Mouse (Mus musculus): Measurements from ENCODE around the gene 1600002K03Rik. TPM values are rescaled to one million over a fixed set of nuclear protein-coding genes. Genes with fewer than 3 reads are reported as not detected.

Gene 1600002K03Rik
- total and polyA plus RNA-seq, 2 experiments from 2014 or later = 2.6 to 4.4 TPM

DNA sequence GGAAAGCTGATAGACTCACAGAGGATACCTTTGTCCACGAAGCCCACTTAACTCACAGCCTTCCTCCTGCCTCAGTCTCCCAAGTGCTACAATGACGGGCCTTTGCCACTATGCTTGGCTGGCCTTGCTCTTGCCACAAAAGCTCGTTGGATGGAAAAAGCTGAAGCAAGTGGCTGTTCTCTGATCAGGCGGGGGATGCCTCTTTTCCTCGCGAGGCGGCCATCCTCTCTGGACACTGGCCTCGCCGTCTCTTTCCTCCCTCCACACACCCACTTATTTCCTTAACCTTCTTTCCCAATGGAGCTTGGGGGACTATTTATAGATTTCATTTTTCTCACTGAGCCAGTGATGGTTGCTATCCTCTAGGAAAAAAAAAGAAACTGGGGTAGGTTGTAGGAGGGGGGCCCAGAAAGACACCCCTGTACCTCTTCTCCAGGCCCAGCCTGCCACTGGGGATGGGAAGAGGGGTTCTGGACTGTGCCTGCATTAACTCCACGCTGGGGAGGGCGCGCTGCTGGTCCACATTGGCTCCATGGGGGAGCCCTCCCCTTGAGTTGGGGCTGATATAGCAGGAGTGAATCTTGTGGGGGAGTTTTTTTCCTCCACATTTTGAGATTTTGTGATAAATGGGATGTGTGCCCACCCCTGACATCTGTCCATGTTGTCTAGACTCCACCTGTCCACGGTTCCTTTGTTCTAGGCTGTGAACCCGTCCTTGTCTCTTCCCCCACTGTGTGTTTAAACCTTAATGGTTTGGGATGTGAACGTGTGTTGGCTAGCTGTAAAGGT is 15.4 kb upstream of the 1600002K03Rik start:
- peaks cover 24% of the 10 kb centered on the region for H3K4me1 ChIP-seq (ENCODE audit: insufficient read depth, low read length)
- H3K9me3 ChIP-seq (ENCODE audit: low read length) = no peaks in the 10 kb centered on the region
- DNase-seq (ENCODE audit: low spot score) (peak; percentile 46), ATAC-seq (no peak)
- no peaks in the 10 kb centered on the region for H3K27me3 ChIP-seq (ENCODE audit: insufficient read depth, low read length)
- H3K4me3 ChIP-seq (ENCODE audit: low read length) = no peak overlapping the region
- WGBS = 36% methylated on average over 15 of the region's 15 CpGs
- H3K4me2 ChIP-seq (ENCODE audit: low read depth, low read length) = no peak overlapping the region
- no peak for TF ChIP-seq CTCF (IDR thresholded peaks at IDR 0.05; ENCODE audit: low read depth)
- H3K27ac ChIP-seq = peak overlapping the region; percentile 96
- 0 out of 2 replicates have a peak overlapping the region, but pooled peaks have one; percentile 9 for H3K9ac ChIP-seq (replicated peaks; ENCODE audit: low read length)
- H3K36me3 ChIP-seq (ENCODE audit: insufficient read depth, low read length) = peaks cover 40% of the 10 kb centered on the region

DNA sequence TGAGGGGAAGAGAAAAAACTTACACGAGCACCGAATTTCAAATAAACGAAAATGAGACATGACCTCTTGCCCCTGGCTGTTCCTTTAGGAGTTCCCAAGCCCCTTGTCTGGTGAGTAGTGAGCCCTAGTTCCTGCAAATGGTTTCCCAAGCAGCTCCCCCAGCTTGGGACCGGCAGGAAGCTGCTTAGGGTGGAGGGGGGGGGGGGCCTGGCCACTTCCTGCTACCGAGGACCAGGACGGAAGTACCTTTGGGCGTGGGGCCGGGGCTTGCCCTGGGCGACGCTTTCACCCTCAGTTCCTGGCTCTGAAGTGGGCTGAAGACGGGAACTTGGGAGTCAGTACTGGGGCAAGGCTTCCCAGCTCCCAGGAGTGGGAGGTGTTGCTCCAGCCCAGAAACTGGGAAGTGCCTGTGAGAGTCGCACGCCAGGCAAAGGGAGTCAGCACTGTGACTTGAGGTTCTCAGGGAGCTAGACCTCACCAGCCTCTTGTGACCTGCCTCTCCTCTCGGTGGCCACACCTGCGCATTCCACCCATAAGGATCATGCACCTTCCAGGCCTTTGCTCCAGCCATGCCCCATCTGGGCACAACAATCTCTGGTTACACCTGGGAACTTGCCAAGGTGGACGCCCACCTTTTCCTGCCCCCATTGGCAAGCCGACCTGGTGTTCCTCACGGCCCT is 14.3 kb upstream of the 1600002K03Rik start:
- Histone ChIP-seq H3K4me3 (ENCODE audit: low read length) (no peak overlapping the region), H3K9me3 (ENCODE audit: low read length) (no peaks in the 10 kb centered on the region), H3K4me2 (ENCODE audit: low read depth, low read length) (no peak overlapping the region), H3K36me3 (ENCODE audit: insufficient read depth, low read length) (peaks cover 35% of the 10 kb centered on the region), H3K27ac (peak overlapping the region; percentile 96), H3K27me3 (ENCODE audit: insufficient read depth, low read length) (no peaks in the 10 kb centered on the region), H3K4me1 (ENCODE audit: insufficient read depth, low read length) (peaks cover 13% of the 10 kb centered on the region), H3K9ac (replicated peaks; ENCODE audit: low read length) (no peak overlapping the region)
- no peak for ATAC-seq
- 19% methylated on average over 18 of the region's 18 CpGs for WGBS
- peak; percentile 43 for DNase-seq (ENCODE audit: low spot score)
- TF ChIP-seq CTCF (IDR thresholded peaks at IDR 0.05; ENCODE audit: low read depth) = no peak

DNA sequence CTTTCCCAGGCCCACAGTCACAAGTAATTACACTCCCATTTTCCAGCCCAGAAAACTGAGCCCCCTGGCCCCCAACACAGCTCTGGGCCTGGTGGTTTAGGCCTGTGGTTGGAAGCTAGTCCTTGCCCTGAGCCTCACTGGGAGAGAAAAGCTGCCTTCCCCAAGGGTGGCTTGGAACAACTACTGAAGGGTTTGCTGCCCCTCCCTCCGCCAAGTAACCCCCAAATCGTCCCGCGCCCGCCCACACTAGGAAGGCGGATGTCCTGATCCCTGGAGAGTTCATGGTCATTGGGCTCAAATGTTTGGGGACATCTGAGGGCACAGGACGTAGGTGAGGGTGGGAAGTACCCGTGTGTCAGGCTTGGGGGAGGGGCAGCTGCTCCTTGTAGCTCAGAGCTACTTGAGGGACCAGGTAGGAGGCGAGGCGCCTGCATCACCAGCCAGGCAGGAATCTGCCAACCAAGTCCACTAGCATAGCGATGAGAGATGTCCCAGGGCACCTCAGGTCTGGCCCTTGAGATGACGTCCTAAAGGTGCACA is 13.7 kb upstream of the 1600002K03Rik start:
- Histone ChIP-seq H3K27ac (peak overlapping the region; percentile 96), H3K9ac (replicated peaks; ENCODE audit: low read length) (peak overlapping the region; percentile 22; the same call in 1 of the 2 replicates), H3K4me1 (ENCODE audit: insufficient read depth, low read length) (peaks cover 13% of the 10 kb centered on the region), H3K36me3 (ENCODE audit: insufficient read depth, low read length) (peaks cover 29% of the 10 kb centered on the region), H3K4me2 (ENCODE audit: low read depth, low read length) (peak overlapping the region; percentile 57), H3K9me3 (ENCODE audit: low read length) (no peaks in the 10 kb centered on the region), H3K4me3 (ENCODE audit: low read length) (peak overlapping the region; percentile 33), H3K27me3 (ENCODE audit: insufficient read depth, low read length) (no peaks in the 10 kb centered on the region)
- DNase-seq (ENCODE audit: low spot score) (peak; percentile 59), ATAC-seq (no peak; the same call in 1 of the 2 replicates)
- 8% methylated on average over 12 of the region's 12 CpGs for whole genome bisulfite sequencing
- no peak for TF ChIP-seq CTCF (IDR thresholded peaks at IDR 0.05; ENCODE audit: low read depth)

DNA sequence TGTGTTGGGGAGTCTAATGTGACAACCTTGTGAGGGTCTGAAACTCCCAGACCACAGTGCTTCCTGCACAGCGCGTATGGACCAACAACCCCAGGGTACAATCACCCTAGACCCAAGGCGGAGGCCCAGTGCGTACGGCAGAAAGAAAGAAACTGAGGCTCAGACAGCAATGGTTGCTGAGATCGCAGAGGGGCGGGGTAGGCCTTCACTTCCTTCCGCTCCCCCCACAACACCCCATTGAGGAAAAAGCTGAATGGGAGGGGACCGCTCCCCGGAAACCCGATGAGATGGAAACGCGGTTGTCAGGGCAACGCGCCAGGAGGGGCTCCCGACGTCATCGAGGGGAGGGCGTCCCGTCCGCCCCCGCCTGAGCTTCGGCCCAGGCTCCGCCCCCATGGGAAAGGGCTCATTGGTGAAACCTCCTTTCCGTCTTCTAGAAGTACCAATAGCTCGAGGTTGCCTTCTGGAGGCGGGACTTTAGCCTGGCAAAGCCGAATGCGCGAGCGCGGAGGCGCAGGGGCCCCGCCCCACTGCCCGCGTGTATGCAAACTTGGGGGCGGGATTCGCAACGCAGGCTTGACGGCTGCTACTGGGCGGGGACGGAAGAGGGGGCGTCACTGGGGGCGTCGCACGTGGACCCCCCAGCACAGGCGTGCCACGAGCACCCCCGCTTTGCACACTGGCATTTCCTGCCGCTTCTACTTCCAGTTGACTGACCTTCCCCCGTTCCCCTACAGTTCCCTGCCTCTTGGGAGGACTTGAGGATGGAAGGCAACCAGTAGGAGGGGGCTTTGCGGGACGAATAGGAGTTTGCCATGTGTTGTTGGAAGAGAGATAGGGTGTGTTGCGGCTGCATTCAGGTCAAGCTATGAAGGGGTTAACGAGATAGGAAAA is 12.9 kb upstream of the 1600002K03Rik start:
- Histone ChIP-seq H3K36me3 (ENCODE audit: insufficient read depth, low read length) (peaks cover 22% of the 10 kb centered on the region), H3K4me3 (ENCODE audit: low read length) (peak overlapping the region; percentile 33), H3K9ac (replicated peaks; ENCODE audit: low read length) (peak overlapping the region; percentile 22; the same call in 1 of the 2 replicates), H3K27me3 (ENCODE audit: insufficient read depth, low read length) (no peaks in the 10 kb centered on the region), H3K27ac (peak overlapping the region; percentile 96), H3K4me2 (ENCODE audit: low read depth, low read length) (peak overlapping the region; percentile 57), H3K9me3 (ENCODE audit: low read length) (no peaks in the 10 kb centered on the region), H3K4me1 (ENCODE audit: insufficient read depth, low read length) (peaks cover 13% of the 10 kb centered on the region)
- under 1% methylated on average over 55 of the region's 55 CpGs for WGBS
- ATAC-seq (peak; percentile 92), DNase-seq (ENCODE audit: low spot score) (peak; percentile 100)
- peak; percentile 6; the same call in 1 of the 2 replicates for TF ChIP-seq CTCF (IDR thresholded peaks at IDR 0.05; ENCODE audit: low read depth)

DNA sequence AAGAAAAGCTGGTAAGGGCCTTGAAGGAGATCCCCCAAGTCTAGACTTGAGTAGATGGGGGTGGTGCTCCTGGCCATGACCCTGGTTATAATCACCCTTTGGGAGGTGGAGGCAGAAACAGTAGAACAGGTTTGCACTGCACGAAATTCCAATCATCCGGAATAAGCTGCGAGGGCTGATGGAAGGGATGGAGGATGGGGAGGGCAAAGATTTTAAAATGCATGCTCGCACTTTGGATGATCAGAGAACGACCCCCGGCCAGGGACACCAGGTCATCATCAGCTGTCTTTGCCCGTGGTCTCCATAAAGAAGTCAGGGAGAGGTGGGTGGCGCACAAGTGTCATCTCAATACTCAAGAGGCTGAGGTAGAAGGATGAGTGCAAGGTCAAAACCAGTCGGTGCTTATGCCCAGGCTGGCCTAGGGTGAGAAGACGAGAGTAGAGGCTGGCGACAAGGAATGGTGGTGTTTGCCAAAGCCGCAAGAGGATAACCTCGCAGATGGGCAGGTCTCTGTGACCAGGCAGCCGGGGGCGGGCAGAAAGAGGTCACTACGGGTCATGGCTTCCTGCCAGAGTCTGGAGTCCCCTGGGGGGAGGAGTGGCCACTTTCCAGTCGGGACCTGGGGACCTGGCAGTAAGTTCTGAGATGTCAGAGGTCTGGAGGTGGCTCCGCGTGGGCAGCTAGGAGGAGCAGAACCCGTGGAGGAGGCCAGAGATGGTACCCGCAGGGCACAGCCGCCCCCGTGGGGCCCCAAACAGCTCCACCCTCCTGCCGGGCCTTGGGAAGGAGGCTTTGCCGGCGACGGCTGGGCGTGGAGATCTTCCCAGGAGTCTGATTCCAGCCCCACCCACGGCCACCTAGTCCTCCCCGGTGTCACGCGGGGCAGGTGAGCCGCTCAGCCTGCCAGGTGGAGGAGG is 12.0 kb upstream of the 1600002K03Rik start:
- no peaks in the 10 kb centered on the region for H3K9me3 ChIP-seq (ENCODE audit: low read length)
- H3K4me3 ChIP-seq (ENCODE audit: low read length) = peak overlapping the region; percentile 33
- peaks cover 13% of the 10 kb centered on the region for H3K36me3 ChIP-seq (ENCODE audit: insufficient read depth, low read length)
- 3% methylated on average over 32 of the region's 33 CpGs for WGBS
- ATAC-seq (no peak), DNase-seq (ENCODE audit: low spot score) (peak; percentile 61)
- H3K4me2 ChIP-seq (ENCODE audit: low read depth, low read length) = peak overlapping the region; percentile 57
- H3K4me1 ChIP-seq (ENCODE audit: insufficient read depth, low read length) = peaks cover 20% of the 10 kb centered on the region
- no peak for TF ChIP-seq CTCF (IDR thresholded peaks at IDR 0.05; ENCODE audit: low read depth)
- H3K27ac ChIP-seq = peak overlapping the region; percentile 96
- peak overlapping the region; percentile 43 for H3K9ac ChIP-seq (replicated peaks; ENCODE audit: low read length)
- no peaks in the 10 kb centered on the region for H3K27me3 ChIP-seq (ENCODE audit: insufficient read depth, low read length)
